Mouse (Mus musculus) thymus, postnatal 36 days (tissue): Measurements from ENCODE around the gene Kif3b.
"Not testable (repeated sequence)": the region's sequence is repeated elsewhere in the genome, so short reads cannot be mapped to it uniquely, and the experiment has no call there.

Experiments used
- DNase-seq, 2 experiments: peaks; one replicate each; pipeline ENCODE4 v3.0.0; 2022; ENCODE audit warnings: mixed read lengths in 2 of 2

The Kif3b gene

DNA sequence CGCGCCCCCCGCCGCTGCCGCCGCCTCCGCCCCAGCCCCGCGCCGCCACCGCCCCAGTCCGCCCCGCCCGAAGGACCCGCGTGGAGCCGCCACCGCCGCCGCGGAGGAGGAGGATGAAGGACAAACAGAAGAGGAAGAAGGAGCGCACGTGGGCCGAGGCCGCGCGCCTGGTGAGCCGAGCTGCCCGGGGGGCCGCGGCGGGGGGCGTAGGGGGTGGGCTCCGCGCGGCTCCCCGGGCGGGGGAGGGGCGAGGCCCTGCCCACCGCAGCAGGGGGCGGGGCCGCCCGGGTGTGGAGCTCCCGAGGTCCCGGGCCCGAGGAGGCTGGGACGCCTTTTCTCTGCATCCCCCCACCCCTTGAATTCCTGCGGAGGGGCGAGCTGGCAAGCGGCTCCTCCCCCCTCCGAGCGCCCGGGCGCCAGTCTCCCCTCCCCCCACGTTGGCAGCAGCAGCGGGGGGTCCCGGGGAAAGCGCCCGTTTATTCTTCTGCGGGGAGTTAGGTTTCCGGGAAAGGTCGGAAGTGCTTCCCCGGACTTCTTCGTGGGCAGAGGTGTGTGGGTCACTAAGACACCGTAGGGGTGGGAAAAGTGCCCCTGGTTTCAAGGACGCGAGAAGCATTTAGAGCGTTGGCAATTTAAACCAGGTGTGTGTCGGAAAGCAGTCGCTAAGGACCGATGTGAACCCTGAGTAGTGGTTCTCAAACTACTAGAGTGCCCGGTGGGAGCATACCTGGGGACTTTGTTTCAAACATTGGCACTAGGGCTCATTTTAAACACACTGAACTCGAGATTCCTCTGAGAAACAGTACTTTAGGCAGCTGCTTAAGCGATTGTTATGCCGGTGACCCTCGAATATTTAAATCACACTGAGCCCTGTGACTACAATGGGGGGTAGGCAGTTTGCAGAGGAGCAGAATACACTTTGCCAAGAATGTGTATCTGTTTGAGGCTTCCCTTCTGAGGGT, 55.3 kb downstream of the Kif3b start:
- peak; percentile 69 to 81 for DNase-seq

DNA sequence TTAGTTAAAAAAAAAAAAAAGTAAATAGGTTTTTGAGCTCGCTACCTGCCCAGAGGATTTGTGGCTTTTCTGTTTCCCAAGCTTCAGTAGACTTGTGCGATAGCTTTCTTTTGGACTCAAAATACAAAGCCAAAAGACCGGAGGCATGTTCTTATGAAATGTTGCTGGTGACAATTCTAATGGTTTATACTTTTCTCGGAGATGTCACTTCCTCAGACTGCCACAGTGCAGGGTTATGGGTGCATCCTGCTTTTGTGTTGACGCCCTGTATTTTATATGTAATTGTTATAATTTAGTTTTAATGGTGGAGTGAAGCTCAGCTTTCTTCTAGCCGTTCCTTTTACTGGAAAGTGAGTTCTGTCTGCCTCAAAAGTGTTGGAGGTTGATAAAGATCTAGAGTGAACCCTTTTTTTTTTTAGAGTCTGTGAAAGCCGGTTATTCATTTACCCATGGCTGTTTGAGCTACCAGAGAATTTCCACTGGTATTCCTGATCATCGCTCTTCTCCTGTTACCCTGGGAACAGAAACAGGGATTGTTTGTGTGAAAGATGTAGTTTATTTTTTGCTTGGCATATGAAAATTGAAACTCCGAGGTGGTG, 56.1 kb downstream of the Kif3b start:
- DNase-seq = no peak

DNA sequence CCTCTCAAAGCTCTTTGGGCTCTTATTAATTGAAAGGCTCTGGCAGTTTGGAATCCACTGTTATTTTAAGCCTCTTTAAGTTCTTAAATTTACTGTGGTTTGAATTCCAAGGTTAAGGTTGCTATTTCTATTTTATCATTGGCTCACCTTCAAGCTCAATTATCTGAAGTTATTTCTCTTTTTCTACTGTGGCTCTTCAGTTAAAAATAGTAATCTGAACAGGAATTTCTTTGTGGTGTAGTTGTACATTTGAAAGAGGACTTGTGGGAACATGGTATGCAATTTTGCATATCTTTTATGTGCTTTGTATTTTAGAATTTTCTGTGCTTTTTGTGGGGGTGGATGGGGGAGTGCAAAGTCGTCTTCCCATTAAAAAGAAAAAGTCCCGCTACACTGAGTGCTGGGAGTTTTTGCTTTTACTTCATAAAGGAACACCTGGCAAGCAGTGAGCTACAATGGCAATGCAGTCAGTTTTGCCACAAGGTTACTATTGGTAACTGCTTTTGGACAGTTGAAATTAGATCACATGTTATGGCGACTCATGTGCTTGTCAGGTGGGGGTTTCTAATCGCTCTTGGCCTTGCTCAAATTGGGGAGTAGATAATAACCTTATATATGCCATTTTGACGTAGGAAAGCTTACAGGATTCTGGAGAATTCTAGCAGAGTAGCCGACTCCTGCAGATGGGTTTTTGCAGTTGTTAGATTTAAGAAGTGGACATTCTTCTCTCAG, 57.1 kb downstream of the Kif3b start:
- no peak for DNase-seq

DNA sequence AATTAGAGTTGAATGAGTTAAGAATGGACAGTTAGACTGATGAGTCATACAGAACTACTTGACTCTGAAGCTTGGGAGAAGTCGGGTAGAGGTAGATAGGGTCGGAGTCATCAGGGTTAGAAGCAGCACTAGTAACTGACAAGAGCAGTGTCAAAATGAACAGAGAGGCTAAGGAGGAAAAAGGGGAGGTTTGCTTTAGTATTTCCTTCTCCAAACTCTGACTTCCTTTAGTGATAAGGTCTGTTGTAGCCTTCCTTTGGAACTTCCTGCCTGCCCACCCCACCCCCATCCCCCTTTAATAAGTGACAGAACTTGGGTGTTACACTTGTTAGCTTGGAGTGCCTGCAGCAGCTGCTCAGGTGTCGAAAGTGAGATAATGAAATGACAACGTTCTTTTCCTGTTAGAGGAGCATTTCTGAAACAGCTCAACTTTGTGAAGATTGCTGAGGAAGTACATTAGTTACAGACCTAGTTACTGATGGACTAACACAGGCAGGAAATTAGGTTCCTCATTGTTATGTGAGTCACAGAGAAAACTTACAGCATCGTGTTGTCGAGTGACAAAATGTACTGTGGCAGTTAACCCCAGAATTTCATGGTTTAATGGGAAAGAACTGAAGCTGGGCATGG, 59.5 kb downstream of the Kif3b start:
- no peak for DNase-seq

DNA sequence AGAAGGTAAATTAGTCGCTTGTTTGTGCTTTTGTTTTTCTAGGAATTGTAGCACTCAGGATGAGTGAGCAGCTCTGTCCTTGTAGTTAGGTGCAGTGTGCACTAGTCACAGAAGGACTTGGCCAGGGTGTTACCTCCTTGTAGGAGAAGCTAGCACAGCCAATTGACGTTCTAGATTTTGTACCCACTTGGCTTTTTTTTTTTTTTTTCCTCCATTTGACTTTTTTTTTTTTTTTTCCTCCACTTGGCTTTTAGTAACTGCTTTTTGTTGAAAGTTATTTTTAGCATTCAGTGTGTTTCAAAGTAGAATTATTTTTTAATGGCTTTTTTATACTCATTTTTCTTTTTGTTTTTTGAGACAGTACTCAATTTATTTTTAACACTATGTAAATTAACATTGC, 63.4 kb downstream of the Kif3b start:
- no peak for DNase-seq

DNA sequence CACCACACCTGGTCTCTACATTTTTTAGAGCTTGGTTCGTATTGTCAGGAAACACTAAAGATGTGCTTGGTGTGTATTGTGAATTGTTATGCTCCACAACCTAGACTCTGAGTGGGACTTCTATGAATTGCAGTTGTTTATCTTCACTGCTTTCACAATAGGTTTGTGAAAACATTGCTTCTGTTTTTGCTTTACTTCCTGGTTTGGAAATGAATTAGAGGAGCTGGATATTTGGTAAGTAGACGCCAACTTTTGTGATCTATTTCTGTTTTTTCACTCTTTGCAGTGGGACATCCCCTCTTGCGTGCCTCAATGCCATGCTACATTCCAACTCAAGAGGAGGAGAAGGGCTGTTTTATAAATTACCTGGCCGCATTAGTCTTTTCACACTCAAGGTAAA, 65.6 kb downstream of the Kif3b start:
- no peak for DNase-seq

DNA sequence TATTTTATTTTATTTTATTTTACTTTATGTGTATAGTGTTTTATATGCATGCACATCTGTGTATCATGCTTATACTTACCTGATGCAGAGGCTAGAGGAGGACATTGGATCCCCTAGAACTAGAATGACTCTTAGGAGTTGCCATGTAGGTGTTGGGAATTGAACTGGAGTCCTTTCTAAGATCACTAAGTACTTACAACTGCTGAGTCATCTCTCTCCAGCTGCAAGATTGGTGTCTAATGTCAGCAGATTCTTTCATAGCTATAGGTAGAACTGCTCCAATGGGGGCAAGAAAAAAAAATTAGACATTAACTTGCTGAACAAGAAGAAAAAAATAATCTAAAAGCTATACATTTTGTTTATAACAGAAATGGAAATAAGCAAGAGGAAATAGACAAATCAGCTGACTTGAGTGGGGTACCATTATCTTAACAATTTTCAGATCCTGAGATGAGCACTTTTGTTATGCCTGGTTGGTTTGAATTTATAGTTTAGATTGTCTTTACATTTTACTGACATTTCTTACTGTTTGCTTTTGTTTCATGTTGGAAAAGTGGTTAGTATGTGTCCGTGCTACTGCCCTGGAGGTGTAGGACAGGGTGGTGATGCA, 70.0 kb downstream of the Kif3b start:
- no peak for DNase-seq

DNA sequence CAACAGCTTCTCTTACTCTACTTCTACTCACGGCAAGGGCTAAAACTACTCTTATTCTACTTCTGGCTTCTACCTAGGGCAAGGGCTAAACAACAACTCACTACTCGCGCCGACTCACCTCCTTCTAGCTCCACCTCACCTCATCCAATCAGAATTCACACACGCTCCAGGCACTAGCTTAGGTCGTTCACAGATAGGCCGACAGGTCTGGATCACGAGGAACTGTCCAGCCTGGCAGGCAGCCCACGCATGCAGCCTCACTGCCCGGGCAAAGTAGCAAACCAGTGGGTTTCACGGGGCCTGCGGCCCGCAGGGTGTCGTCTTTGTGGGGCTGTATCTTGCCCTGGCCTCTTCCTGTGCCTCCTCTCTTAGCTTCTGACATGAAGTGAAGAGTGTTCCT, 73.3 kb downstream of the Kif3b start:
- not testable (repeated sequence) for DNase-seq

DNA sequence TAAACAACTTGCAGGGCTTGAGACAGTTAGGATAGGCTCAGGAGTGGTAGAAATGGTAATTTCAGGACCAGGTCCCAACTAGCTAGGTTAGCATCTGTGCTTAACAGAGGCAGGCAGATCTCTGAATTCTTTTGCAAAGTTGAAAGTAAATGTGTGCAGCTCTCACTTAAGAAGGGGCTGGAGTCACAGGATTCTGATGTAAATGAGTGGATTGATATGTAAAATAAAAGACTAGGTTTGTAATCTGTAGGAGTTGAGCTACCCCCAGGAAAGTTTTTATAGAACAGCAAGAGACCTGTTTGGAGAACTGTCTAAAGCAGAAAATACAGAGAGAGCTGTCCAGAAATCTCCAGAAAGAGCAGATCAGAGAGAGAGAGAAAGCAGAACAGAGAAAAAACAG, 79.7 kb downstream of the Kif3b start:
- no peak for DNase-seq

DNA sequence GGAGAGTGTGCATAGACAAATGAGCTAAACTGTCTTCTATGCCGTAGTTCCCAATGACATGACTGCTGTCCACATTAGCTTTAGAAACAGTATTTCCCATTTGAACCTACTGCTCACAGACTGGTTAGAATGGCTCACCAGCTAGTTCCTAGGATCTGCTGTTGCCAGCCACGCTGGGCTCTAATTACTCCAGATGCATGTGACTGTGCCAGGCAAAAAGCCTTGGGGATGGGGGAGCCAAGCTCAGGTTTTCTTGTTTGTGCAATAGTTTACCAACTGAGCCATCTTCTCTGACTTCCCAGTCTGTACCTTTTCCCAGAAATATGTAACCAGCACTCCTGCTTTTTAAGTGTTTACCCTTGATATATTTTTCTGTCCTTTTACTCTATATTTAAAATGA, 84.2 kb downstream of the Kif3b start:
- DNase-seq = no peak

DNA sequence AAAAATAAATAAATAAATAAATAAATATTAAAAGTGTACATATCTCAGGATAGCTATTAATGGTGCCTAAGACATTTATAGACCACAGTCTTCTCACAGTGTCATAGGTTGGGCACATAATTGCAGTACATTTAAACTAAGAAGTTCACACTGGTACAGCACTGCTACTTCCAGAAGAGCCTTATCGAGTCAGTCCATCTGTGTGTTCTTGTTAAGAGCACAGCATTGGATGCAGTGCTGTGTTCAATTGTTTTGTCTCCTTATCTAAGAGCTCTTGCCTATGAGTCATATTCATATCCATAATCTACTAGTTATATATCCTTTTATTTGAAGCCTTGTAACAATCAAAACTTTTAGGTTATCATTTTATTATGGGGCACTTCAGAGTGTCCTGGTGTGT, 89.3 kb downstream of the Kif3b start:
- DNase-seq = no peak
